9 mouse cellular contexts compared by ENCODE assay signal in genomic region chr17:36981221-36981813, GRCm38 (mm10). TPM values are rescaled to one million over a fixed set of nuclear protein-coding genes. Genes with fewer than 3 reads are reported as not detected.
DNase-seq lines count a peak whose midpoint lies in the region; ATAC-seq lines count a peak whose summit lies in the region.
"Had no signal": no experiment of that assay in that cellular context is flagged by ENCODE, and none has a peak within 500 bp of the region (broad histone marks: within the 10 kb centered on the region; RNA-seq: fewer than 3 reads in every experiment).

Gene 2410137M14Rik (minus strand): TSS chr17:36981237.

- H3K9ac ChIP-seq in embryonic facial prominence, embryonic 14.5 days (ENCODE audit: low read depth, low read length): no peak within 1 kb of the TSS

- H3K4me1 ChIP-seq in embryonic facial prominence, embryonic 14.5 days (ENCODE audit: control insufficient read depth, insufficient read depth, low read length): no peaks in the 10 kb centered on the region

- H3K27ac ChIP-seq in embryonic facial prominence, embryonic 14.5 days (replicated peaks; ENCODE audit: low read depth, low read length): no peak within 1 kb of the TSS

- 11% methylated on average over 18 of the region's 18 CpGs for WGBS in embryonic facial prominence, embryonic 14.5 days

- peak within 1 kb of the TSS; percentile 38 for H3K4me2 ChIP-seq in embryonic facial prominence, embryonic 14.5 days (ENCODE audit: low read depth, low read length)

- DNase-seq in left cerebral cortex, adult 8-10 months (ENCODE audit: low spot score in 2 of 2): peak; percentile 27 to 37
- no peak for DNase-seq in left cerebral cortex, adult 11 months (ENCODE audit: low spot score)
- DNase-seq in embryonic facial prominence, embryonic 14.5 days (ENCODE audit: low spot score): no peak
- DNase-seq in heart, postnatal 4 days: peak; percentile 10
- no peak for DNase-seq in cerebellum, postnatal 10 days
- DNase-seq in adrenal gland, adult 2 months: no peak
- DNase-seq in kidney, adult 11 months: no peak

- no peaks in the 10 kb centered on the region for H3K36me3 ChIP-seq in embryonic facial prominence, embryonic 14.5 days (ENCODE audit: control insufficient read depth, insufficient read depth, low read length)

- no peaks in the 10 kb centered on the region for H3K9me3 ChIP-seq in embryonic facial prominence, embryonic 14.5 days (ENCODE audit: control insufficient read depth, low read length)

- no peak for ATAC-seq in embryonic facial prominence, embryonic 14.5 days (ENCODE audit: low read depth)
- ATAC-seq in megakaryocyte progenitor cell, adult 5-6 weeks (replicated peaks; ENCODE audit: poor library complexity): peak; percentile 53

- 0 out of 2 replicates have a peak, but pooled peaks cover under 1% of the 10 kb centered on the region for H3K27me3 ChIP-seq in embryonic facial prominence, embryonic 14.5 days (replicated peaks; ENCODE audit: control insufficient read depth, insufficient read depth, low read length)

- no peak within 1 kb of the TSS; the same call in 1 of the 2 replicates for H3K4me3 ChIP-seq in embryonic facial prominence, embryonic 14.5 days (ENCODE audit: low read depth, low read length)

RNA-seq across cellular contexts. Expression of gene 2410137M14Rik, which starts in this region (rescaled TPM):
- total RNA-seq in left cerebral cortex, adult 8-10 months (2022): 1 to 10 TPM in 1 of 4 experiments, under 1 TPM in 2, not detected in 1; 0.86 to 1.3 (median 0.89) TPM
- polyA plus RNA-seq in embryonic facial prominence, embryonic 14.5 days (2014; fragmentation: Nextera tagmentation; extraction: Ambion mirVana): not detected in 2 replicates
- not detected for total RNA-seq in heart, postnatal 4 days (2021)
- not detected in 2 replicates for total RNA-seq in megakaryocyte progenitor cell, adult 5-6 weeks (2015)
- total RNA-seq in megakaryocyte progenitor cell, adult 5-6 weeks (2017): not detected in 2 replicates
- total RNA-seq in adrenal gland, adult 2 months (2021): not detected
- polyA plus RNA-seq in adrenal gland, adult 2 months (2012; rRNA removed): not detected in 2 replicates
- total RNA-seq: adrenal gland, postnatal 36 days had no signal

Comparison
In these comparisons a context has a peak if more than half of its experiments do, and no peak if none do; other contexts are left out.
1. DNase-seq: peak in left cerebral cortex, adult 8-10 months (2 of 2); none in left cerebral cortex, adult 11 months (single experiment), embryonic facial prominence, embryonic 14.5 days (single experiment), cerebellum, postnatal 10 days (0 of 2), adrenal gland, adult 2 months (single experiment) and kidney, adult 11 months (single experiment).
2. Peak in DNase-seq in heart, postnatal 4 days; RNA of the gene not detected or under 1 TPM.
3. Peak in ATAC-seq in megakaryocyte progenitor cell, adult 5-6 weeks; RNA of the gene not detected or under 1 TPM.